Mouse (Mus musculus): ENCODE results near the gene Cep290.
"Not testable (repeated sequence)": the region's sequence is repeated elsewhere in the genome, so short reads cannot be mapped to it uniquely, and the experiment has no call there.

Cep290 gene

GRCm38 (mm10) chr10:100487097-100487978 lies at the start of gene Cep290, which contains the start of gene Tmtc3:
Gene Cep290 (plus strand): TSS chr10:100487558.
Gene Tmtc3 (minus strand): TSS chr10:100487350.
- DNase-seq = peak; percentile 100

GRCm38 (mm10) chr10:100449394-100449793 lies 38.0 kb upstream of the Cep290 start:
- no peak for DNase-seq

DNA sequence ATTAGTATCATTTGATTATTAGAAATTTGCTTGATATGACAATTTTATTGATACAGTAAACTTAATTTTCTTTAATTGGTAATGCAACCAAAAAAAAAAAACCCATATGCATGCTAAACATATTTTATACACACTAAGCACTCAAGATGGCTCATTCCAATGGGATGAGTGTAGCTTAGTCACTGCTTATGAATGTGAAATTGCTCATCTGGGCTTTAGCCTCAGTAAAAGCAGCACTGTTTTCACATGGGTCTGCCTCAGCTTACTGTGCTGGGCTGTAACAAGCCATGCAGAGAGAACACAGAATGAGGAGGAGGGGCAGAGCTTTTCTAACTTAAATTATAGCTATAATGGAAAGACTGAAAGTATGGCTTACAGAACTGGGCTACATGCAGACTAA lies 26.8 kb upstream of the Cep290 start:
- no peak for DNase-seq

GRCm38 (mm10) chr10:100475040-100475439 lies 12.3 kb upstream of the Cep290 start:
- no peak for DNase-seq

DNA sequence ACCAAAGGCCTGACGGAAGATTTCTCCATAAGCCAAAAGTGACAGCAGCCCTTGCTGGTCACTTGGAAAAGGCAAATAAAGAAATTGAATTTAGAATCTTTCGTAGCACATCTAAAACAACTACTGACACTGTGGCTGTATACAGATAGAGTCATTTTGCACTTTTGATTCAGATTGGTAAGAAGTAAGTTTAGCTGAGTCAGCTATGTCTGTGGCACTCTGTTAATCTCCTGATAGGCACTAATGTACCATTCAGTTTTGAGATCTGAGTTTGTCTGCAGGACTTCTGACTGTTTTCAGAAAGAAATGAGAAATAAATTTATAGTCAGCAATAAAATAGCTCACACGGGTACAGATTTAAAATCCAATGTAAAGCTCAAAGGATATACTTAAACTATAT lies 7.8 kb upstream of the Cep290 start:
- DNase-seq = no peak

- DNase-seq = no peak
These were observed 659 bp upstream of the Cep290 start for GRCm38 (mm10) chr10:100486701-100487096.

DNA sequence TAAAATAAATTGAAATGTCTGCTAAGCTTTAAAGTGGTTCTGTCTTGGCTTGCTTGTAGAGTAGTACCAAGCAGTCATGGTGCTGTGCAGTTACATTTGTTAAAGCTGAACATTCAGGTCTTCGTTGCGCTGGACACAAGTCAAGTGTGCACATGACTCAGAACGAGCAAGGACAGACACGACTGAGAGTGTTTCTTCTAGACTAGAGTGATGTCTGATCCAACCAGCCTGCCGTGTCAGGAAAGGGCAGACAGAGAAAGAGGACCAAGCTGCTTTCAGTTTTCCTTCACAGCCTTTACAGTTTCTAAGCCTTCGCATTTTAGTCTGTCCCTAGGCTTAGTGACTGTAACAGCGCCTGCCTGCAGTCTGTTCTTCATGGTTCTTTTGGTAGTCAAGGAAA lies 4.6 kb downstream of the Cep290 start:
- no peak for DNase-seq

DNA sequence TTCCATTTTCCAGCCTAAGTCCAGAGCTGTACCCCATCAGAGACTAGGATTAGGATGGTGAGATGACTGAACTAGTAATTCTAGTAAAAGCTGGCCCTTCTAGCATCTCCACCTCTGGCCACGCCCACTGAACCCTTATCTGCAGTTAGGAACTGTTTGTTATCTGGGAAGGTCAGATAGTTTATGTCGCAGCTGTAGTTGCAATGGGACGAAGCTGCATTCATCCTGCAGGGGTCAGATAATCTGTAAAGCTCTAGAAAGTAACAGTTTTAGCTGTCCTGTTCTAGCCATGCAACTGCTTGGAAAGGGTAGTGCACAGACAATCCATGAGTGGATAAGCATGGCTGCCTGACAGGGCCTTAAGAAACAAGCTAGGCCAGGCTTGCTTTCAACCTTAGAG lies 11.0 kb downstream of the Cep290 start:
- no peak for DNase-seq

GRCm38 (mm10) chr10:100508170-100508569 lies 20.8 kb downstream of the Cep290 start:
- no peak for DNase-seq

GRCm38 (mm10) chr10:100521617-100522016 lies 34.3 kb downstream of the Cep290 start:
- DNase-seq = no peak

DNA sequence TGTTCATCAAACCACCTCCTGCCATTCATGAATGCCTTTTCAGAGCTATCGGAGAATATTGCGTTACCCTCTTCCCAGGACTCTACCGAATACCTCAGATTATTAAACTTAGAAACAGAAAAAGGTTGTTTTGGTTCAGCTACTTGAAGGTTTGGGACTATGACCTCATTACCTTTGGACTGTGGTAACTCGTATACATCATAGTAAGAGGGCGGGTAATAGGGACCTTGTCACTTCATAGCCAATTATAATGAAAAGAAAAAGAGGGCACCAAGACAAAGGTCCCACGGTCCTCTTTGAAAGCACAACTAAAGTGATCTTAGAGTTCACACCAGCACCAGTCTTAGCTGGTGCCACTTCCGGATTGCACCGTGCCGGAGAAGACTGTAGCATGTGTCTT lies 35.0 kb downstream of the Cep290 start:
- no peak for DNase-seq

GRCm38 (mm10) chr10:100524499-100525390 lies 37.4 kb downstream of the Cep290 start:
- DNase-seq = no peak

DNA sequence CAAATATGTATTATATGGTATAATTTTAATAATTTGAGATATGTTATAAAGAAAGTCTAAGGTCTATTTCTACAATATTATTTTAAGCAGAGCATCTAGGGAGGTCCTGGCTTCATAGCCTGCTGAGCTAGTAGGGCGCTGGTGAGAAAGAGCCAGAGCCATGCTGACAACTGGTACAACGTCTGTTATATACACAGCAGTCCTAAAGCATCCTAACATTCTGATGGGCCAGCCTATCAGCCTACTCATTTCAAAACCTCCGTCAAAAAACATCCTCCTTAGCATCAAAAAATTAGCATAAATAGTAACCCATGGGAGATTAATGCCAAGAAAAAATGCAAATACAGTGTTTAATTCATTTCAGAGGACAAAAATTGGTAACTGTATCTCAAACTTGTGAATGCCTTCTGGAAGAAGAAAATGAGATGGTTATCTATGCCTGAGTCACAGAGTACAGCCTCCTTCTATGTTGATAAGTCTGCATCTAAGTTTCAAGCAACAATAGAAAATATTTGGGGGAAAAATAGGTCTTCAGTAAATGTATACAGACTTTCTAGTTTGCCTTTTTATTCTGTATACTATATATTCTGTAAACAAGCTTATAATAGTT lies 69.3 kb downstream of the Cep290 start:
- DNase-seq = no peak

- DNase-seq = not testable (repeated sequence)
These were observed 73.0 kb downstream of the Cep290 start for GRCm38 (mm10) chr10:100560194-100560883.

GRCm38 (mm10) chr10:100564112-100564511 lies 76.8 kb downstream of the Cep290 start:
- DNase-seq = no peak

DNA sequence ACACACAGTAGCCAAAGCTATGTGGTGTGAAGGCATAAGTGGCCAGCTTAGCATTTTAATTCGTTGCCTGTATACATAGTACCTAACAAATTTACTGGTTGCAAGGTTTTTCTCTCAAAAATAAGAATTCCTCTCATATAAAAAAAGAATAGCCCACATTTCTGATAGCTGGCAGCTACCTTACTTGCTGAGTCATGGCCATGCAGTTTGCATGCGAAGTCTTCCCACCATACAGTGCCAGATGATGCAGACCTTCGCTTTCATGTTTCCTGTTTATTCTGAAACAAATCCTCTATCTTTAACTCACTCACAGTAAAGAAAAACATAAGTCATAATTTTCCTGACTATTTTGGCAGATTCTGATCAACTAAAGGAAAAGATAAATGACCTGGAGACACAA lies 84.3 kb downstream of the Cep290 start:
- DNase-seq = no peak

DNA sequence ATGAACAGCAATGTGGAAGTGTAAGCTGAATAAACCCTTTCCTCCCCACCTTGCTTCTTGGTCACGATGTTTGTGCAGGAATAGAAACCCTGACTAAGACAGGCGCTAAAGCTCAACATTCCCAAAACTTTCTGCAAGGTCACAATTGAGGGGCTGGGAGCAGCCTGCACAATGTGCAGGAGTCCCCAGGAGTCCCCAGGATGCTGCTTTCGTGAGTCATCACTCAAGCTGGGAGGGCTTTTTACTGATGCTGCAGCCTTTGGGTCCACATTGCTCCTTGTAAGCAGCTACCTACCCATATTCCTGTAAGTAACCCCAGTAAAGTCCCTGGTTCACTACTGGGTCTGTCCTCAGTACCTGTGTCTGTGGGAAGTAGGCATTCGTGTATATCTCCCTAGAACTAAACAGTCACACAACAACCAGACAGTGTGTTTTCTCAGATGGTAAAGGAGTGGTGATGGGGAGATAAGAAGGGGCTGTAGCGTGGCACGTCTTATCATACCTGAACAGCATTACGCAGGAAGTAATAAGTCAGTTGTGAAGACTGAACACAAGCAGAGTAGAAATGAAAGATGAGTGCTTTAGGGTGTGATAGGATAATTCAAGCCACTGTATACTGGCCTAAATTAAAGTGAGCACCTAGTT lies 87.3 kb downstream of the Cep290 start:
- no peak for DNase-seq

DNA sequence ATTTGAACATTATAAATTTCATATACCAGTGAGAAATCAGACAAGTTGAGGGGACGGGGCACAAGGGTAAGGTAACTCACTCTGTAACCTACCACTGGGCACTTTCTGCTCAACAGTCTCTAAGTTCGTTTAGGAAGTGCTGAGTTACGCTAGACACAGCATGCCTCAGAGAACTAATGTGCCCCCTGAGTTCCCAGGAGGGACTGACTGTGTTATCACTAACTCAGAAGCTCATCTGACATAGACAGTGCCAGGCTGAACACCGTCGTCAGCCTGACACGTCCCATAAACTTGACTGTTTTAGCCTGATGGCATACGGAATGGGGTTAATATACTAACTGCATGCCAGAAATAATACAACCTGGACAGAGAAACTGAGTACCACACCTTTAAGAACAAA lies 87.9 kb downstream of the Cep290 start:
- DNase-seq = no peak

- DNase-seq = no peak
These were observed 96.8 kb downstream of the Cep290 start for GRCm38 (mm10) chr10:100584178-100584577.

GRCm38 (mm10) chr10:100588524-100588923 lies 101.2 kb downstream of the Cep290 start:
- DNase-seq = no peak

DNA sequence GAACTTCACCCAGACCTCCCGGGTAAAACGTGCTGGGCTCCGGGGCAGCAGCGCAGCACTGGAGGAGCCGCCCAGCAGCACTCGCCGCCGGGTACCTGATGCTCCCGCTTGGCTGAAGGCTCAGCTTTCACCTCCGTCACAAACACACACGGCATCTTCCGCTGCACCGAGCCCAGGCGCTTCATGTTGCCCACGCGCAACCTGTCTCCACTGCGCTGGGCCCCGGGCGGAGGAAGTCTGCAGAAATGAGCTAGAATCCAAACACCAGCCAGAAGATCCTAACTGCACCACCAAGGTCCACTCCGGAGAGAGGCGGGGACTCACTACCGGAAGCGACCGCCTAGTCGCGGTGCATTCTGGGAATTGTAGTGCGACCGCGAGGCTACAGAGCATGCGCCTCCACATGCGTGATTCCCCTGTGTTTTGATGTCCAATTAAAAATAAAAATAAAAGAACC lies 101.6 kb downstream of the Cep290 start:
- peak; percentile 99 for DNase-seq

- no peak for DNase-seq
These were observed 103.0 kb downstream of the Cep290 start, which contains the start of the genes 4930430F08Rik and 1700017N19Rik for GRCm38 (mm10) chr10:100590323-100590722. Gene 4930430F08Rik (minus strand): TSS chr10:100590423. Gene 1700017N19Rik (plus strand): TSS chr10:100590484.

Measured in heart, adult 11 months (tissue).